Comparison of ENCODE assay signal across 8 mouse cellular contexts in the genomic region with DNA sequence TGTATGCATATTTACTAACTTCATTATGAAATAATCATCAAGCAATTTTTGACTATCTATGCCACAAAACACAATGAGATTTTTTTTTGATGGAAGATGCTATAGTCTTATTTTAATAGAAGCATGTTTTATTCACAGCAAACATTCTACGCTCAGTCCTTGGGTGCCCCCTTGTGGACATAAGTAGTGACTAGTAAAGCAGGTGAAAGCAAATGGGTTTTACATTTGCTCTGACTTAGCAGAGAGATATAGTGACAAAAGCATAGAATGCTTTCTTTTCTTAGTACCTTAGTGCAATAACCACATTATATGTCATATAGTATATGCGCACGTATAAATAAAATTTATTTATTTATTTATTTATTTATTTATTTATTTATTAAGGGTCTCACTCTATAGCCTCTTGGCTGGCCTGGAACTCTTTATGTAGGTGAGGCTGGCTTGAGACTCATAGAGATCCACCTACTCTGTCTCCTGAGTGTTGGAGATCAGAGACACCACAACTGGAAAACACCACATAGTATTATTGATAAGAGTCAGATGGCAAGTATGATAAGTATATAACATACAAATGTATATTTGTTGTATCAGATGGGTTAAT.
A peak's percentile ranks its signal among the peaks of the same experiment; 100 is the strongest.
DNase-seq lines count a peak whose midpoint lies in the region; ATAC-seq and TF ChIP-seq lines count a peak whose summit lies in the region.

No protein-coding gene starts in this region.

- H3K9ac ChIP-seq in embryonic facial prominence, embryonic 15.5 days: no peak overlapping the region
- H3K9ac ChIP-seq in hindbrain, embryonic 12.5 days: no peak overlapping the region
- no peak overlapping the region for H3K9ac ChIP-seq in lung, postnatal 0 days (replicated peaks; ENCODE audit: low read depth)

- no peaks in the 10 kb centered on the region for H3K36me3 ChIP-seq in embryonic facial prominence, embryonic 15.5 days
- H3K36me3 ChIP-seq in hindbrain, embryonic 12.5 days: no peaks in the 10 kb centered on the region
- H3K36me3 ChIP-seq in lung, postnatal 0 days (ENCODE audit: insufficient read depth, low read length): no peaks in the 10 kb centered on the region

- H3K9me3 ChIP-seq in embryonic facial prominence, embryonic 15.5 days (replicated peaks): no peaks in the 10 kb centered on the region
- no peaks in the 10 kb centered on the region for H3K9me3 ChIP-seq in hindbrain, embryonic 12.5 days (replicated peaks)
- H3K9me3 ChIP-seq in lung, postnatal 0 days (ENCODE audit: low read length): no peaks in the 10 kb centered on the region

- ATAC-seq in embryonic facial prominence, embryonic 15.5 days (ENCODE audit: insufficient number of reproducible peaks, low FRiP score, low TSS enrichment, low read depth): 0 out of 2 replicates have a peak, but pooled peaks have one; percentile 51
- peak; percentile 69 for ATAC-seq in hindbrain, embryonic 12.5 days (ENCODE audit: low FRiP score)
- ATAC-seq in lung, postnatal 0 days: no peak
- no peak for ATAC-seq in erythroid progenitor cell, adult 5-6 weeks (replicated peaks; ENCODE audit: low FRiP score, poor library complexity, severe bottlenecking)

- no peaks in the 10 kb centered on the region for H3K4me1 ChIP-seq in embryonic facial prominence, embryonic 15.5 days
- H3K4me1 ChIP-seq in hindbrain, embryonic 12.5 days: no peaks in the 10 kb centered on the region
- no peaks in the 10 kb centered on the region for H3K4me1 ChIP-seq in lung, postnatal 0 days (ENCODE audit: insufficient read depth, low read depth, low read length)

- no peak overlapping the region for H3K4me3 ChIP-seq in embryonic facial prominence, embryonic 15.5 days (replicated peaks)
- H3K4me3 ChIP-seq in hindbrain, embryonic 12.5 days: no peak overlapping the region
- no peak overlapping the region for H3K4me3 ChIP-seq in lung, postnatal 0 days (ENCODE audit: low read depth, low read length)

- no peaks in the 10 kb centered on the region for H3K27me3 ChIP-seq in embryonic facial prominence, embryonic 15.5 days
- no peaks in the 10 kb centered on the region for H3K27me3 ChIP-seq in hindbrain, embryonic 12.5 days
- H3K27me3 ChIP-seq in lung, postnatal 0 days (replicated peaks; ENCODE audit: insufficient read depth, low read length): no peaks in the 10 kb centered on the region

- no peak for TF ChIP-seq EP300 in lung, postnatal 0 days (IDR thresholded peaks at IDR 0.05)

- WGBS in embryonic facial prominence, embryonic 15.5 days: 27% methylated on average over 3 of the region's 3 CpGs
- WGBS in hindbrain, embryonic 12.5 days: 28% methylated on average over 3 of the region's 3 CpGs
- WGBS in lung, postnatal 0 days: 24% methylated on average over 3 of the region's 3 CpGs

- H3K27ac ChIP-seq in embryonic facial prominence, embryonic 15.5 days (replicated peaks): no peak overlapping the region
- no peak overlapping the region for H3K27ac ChIP-seq in hindbrain, embryonic 12.5 days
- no peak overlapping the region for H3K27ac ChIP-seq in lung, postnatal 0 days (ENCODE audit: low read length)

- H3K4me2 ChIP-seq in embryonic facial prominence, embryonic 15.5 days (replicated peaks): no peak overlapping the region
- H3K4me2 ChIP-seq in hindbrain, embryonic 12.5 days (replicated peaks): no peak overlapping the region
- H3K4me2 ChIP-seq in lung, postnatal 0 days (replicated peaks; ENCODE audit: low read depth, low read length): no peak overlapping the region

- TF ChIP-seq CTCF in lung, postnatal 0 days (IDR thresholded peaks at IDR 0.05): peak; percentile 90

- peak; percentile 74 for DNase-seq in ES-CJ7 (ENCODE audit: low read depth, low spot score)
- DNase-seq in adrenal gland, postnatal 14 days: peak; percentile 87
- DNase-seq in layer of hippocampus, adult 8-10 months (ENCODE audit: low spot score in 2 of 2): peak; percentile 41 to 79
- peak; percentile 85 for DNase-seq in lung, postnatal 0 days (ENCODE audit: low spot score)
- peak; percentile 76 for DNase-seq in right cerebral cortex, adult 18-20 months

Comparison
In these comparisons a context has a peak if more than half of its experiments do, and no peak if none do; other contexts are left out.
1. ATAC-seq: peak in embryonic facial prominence, embryonic 15.5 days (single experiment) and hindbrain, embryonic 12.5 days (single experiment); none in lung, postnatal 0 days (single experiment) and erythroid progenitor cell, adult 5-6 weeks (single experiment).
2. Peak in every context shown above with its lines, with median percentiles within 50 percentile points of each other: DNase-seq.